Mouse (Mus musculus) midbrain, embryonic 14.5 days (tissue): ENCODE measurements around the gene Ptpn1. TPM values are rescaled to one million over a fixed set of nuclear protein-coding genes. Genes with fewer than 3 reads are reported as not detected.

Source experiments
- ATAC-seq: fragments of 200-750 bp; cut with Nextera tagmentation; 2 replicates; pipeline ENCODE4 v1.8.0; 2017; ENCODE audit warnings: moderate number of reproducible peaks, moderate library complexity; ENCODE audit not compliant: low FRiP score, low TSS enrichment
- DNase-seq: peaks from one replicate; pipeline ENCODE4 v3.0.0-alpha.2; 2015
- H3K27ac ChIP-seq: fragments of 300-500 bp; sonication (generic); replicated peaks from 2 replicates; pipeline ENCODE4 v1.5.1; 2014; ENCODE audit warnings: mild to moderate bottlenecking, low read depth, low read length, moderate library complexity
- H3K27me3 ChIP-seq: fragments of 300-500 bp; sonication (generic); 2 replicates; pipeline ENCODE4 v1.6.1; 2014; ENCODE audit warnings: low read length, control low read depth, mixed read lengths; ENCODE audit not compliant: control insufficient read depth, insufficient read depth
- H3K36me3 ChIP-seq: fragments of 300-500 bp; sonication (generic); 2 replicates; pipeline ENCODE4 v1.6.1; 2014; ENCODE audit warnings: low read length, control low read depth; ENCODE audit not compliant: control insufficient read depth, insufficient read depth
- H3K4me1 ChIP-seq: fragments of 300-500 bp; sonication (generic); 2 replicates; pipeline ENCODE4 v1.6.1; 2014; ENCODE audit warnings: mild to moderate bottlenecking, antibody characterized with exemption, low read length, control low read depth; ENCODE audit not compliant: control insufficient read depth, insufficient read depth
- H3K4me2 ChIP-seq: fragments of 300-500 bp; sonication (generic); 2 replicates; pipeline ENCODE4 v1.6.1; 2014; ENCODE audit warnings: mild to moderate bottlenecking, low read length, moderate library complexity
- H3K4me3 ChIP-seq: fragments of 300-500 bp; sonication (generic); replicated peaks from 2 replicates; pipeline ENCODE4 v1.5.1; 2014; ENCODE audit warnings: low read depth, low read length
- H3K9ac ChIP-seq: fragments of 300-500 bp; sonication (generic); replicated peaks from 2 replicates; pipeline ENCODE4 v1.6.1; 2014; ENCODE audit warnings: mild to moderate bottlenecking, low read length, moderate library complexity
- H3K9me3 ChIP-seq: fragments of 300-500 bp; sonication (generic); 2 replicates; pipeline ENCODE4 v1.6.1; 2016; ENCODE audit warnings: low read length, control low read depth, mixed read lengths; ENCODE audit not compliant: control insufficient read depth
- WGBS: fragments of 180-500 bp; shearing (Covaris S2); extraction: QIAGEN DNeasy Blood & Tissue Kit; methylation state at CpG from one replicate; pipeline ENCODE4 v1.1.7; 2014; 5-methylcytosine and 5-hydroxymethylcytosine counted together
- polyA plus RNA-seq: library from polyadenylated mRNA; unstranded; fragments of >200 nt; fragmentation: Nextera tagmentation; extraction: Ambion mirVana; gene quantifications from 2 replicates; pipeline ENCODE4 v1.2.1, GENCODE M21; 2014

The Ptpn1 gene
- polyA plus RNA-seq, 1 experiment from 2014 or later = 81.9 TPM

DNA sequence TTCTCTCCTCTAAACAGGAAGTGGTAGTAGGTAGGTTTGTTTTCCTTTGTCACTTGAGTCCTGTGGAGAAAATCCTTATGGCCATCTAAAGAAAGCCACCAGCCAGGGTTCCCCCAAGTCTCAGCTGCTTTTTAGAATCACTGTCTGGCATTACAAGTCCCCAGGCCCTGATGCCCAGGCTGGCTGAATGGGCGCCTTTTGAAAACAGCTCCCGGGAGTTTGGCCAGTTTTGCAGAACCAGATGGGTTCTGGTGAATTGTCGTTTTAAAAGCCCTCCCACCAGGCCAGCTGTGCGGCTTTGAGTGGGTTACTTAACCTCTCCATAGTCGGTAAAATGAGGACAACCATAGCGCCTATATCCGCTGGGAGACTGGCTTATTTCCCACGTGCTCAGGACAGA lies 34.0 kb upstream of the Ptpn1 start:
- H3K9ac ChIP-seq = no peak overlapping the region
- peaks cover 9% of the 10 kb centered on the region; the same call in 1 of the 2 replicates for H3K27me3 ChIP-seq
- no peak for ATAC-seq
- no peak for DNase-seq
- H3K36me3 ChIP-seq = no peaks in the 10 kb centered on the region
- H3K9me3 ChIP-seq = no peaks in the 10 kb centered on the region
- 69% methylated on average over 8 of the region's 8 CpGs for WGBS
- H3K4me1 ChIP-seq = no peaks in the 10 kb centered on the region
- no peak overlapping the region for H3K4me3 ChIP-seq
- no peak overlapping the region for H3K27ac ChIP-seq
- no peak overlapping the region for H3K4me2 ChIP-seq

DNA sequence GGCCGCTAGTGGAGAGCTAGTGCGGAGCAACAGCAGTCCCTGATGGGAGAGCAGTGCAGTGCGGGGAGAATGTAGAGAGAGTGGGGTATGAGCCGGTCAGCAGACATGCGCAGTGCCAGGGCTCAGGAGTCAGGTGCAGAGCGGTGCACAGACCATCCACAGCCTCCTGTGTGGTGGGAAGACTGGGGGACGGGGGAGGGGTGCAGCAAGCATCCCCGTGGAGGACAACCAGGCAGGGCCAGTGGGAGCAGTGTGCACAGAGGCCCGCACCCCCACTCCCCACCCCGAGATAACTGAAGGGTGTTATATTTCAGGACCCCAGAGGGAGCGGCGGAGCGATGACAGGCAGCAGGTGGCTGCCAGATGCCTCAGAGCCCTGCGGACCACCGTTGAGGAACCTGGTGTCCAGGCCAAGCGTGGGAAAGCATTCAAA lies 31.9 kb upstream of the Ptpn1 start:
- H3K4me1 ChIP-seq = no peaks in the 10 kb centered on the region
- H3K9me3 ChIP-seq = no peaks in the 10 kb centered on the region
- no peaks in the 10 kb centered on the region for H3K36me3 ChIP-seq
- DNase-seq = no peak
- no peak overlapping the region; the same call in 1 of the 2 replicates for H3K9ac ChIP-seq
- H3K27me3 ChIP-seq = peaks cover 9% of the 10 kb centered on the region; the same call in 1 of the 2 replicates
- H3K27ac ChIP-seq = no peak overlapping the region
- ATAC-seq = no peak
- H3K4me3 ChIP-seq = no peak overlapping the region
- H3K4me2 ChIP-seq = no peak overlapping the region
- WGBS = 41% methylated on average over 16 of the region's 16 CpGs

DNA sequence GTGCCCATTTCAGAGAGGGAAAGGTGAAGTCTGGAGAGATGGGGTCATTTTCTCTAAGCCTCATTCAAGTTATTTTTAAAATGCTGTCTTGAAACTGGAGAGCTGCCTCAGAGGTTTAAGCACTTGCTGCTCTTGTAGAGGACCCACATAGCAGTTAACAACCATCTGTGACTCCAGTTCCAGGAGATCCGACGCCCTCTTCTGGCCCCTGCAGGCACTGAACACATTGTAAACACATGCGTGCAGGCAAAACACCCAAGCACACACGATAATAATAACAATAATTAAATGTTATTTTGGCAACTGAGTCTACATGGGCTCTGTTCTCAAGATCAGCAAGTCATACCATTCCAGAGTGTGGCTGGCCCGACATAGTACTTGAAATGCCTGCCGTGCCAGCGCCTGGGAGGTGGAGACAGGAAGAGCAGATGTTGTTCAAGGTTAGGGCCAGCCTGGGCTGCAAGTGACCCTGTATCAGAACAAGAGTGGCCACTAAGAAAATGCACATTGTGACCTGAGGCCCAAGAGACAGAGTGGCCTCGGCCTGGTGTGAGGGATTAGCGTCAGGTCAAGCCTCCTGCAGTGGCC lies 29.6 kb upstream of the Ptpn1 start:
- no peaks in the 10 kb centered on the region for H3K36me3 ChIP-seq
- H3K4me3 ChIP-seq = no peak overlapping the region
- ATAC-seq = no peak
- DNase-seq = no peak
- 67% methylated on average over 9 of the region's 9 CpGs for WGBS
- no peaks in the 10 kb centered on the region for H3K27me3 ChIP-seq
- no peak overlapping the region for H3K27ac ChIP-seq
- no peak overlapping the region for H3K4me2 ChIP-seq
- H3K4me1 ChIP-seq = no peaks in the 10 kb centered on the region
- no peak overlapping the region for H3K9ac ChIP-seq
- no peaks in the 10 kb centered on the region for H3K9me3 ChIP-seq

DNA sequence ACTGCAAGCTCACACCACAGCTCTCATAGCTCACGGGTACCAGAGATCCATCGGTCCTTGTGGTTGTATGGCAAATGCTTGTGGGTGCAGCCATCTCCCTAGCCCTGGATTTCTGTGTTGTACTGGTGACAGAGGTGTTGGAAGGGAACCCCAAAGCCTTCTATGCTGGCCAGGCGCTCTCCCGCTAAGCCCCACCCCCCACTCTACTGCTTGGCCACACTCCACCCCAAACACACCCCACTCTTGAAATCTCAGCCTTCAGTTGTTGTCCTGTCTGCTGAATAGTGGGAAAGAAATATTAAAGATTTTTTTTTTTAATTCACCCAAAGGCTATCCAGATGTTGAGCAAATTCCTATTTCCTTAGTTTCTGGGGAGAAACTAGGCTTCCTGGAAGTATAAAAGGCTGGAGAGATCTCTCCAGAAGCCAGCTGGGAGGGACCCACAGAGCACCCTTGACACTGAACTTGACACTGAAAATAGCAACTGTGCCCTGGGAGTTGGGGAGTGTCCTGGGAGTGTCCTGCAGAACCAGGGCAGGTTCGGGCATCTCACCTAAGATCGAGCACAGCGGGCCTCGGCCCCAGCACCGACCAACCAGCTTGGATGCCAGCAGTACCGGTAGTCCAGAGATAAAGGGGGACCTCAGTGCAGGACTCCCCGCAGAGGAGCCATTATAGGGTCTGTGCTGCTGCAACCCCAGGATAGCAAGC lies 28.5 kb upstream of the Ptpn1 start:
- no peaks in the 10 kb centered on the region for H3K27me3 ChIP-seq
- H3K4me2 ChIP-seq = no peak overlapping the region
- WGBS = 86% methylated on average over 11 of the region's 11 CpGs
- no peak overlapping the region for H3K9ac ChIP-seq
- DNase-seq (no peak), ATAC-seq (no peak)
- no peaks in the 10 kb centered on the region for H3K36me3 ChIP-seq
- H3K4me1 ChIP-seq = no peaks in the 10 kb centered on the region
- H3K9me3 ChIP-seq = no peaks in the 10 kb centered on the region
- H3K4me3 ChIP-seq = no peak overlapping the region
- no peak overlapping the region for H3K27ac ChIP-seq

DNA sequence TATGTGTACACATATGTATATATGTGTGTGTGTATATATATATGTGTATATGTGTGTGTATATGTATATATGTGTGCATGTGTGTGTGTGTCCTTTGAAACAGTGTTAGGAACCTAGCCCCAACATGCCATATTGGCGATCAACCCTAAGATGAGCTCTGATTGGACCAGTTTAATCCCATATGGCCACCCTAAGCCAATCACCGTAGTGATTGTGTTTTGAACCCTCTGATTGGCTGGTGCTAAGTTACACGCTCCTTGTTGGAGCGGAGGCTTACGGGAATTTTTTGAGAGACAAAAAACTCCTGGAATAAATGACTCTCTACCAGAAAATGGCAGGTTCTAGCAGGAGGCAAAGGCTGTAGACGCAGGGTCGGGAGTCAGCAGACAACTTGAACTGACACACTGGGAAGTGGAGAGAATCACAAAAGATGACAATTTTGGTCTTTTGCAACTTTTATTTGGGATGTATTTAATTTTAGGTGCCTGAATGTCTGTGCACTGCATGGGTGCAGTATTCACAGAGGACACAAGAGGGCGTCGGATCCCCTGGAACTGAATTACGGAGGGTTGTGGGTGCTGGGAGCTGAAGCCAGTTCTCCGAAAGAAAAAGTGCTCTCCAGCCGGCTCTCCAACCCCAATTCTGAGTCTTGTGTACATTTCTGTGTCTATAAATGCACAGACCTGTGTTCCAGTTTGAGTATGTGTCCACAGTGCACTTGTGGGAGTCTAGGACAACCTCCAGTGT lies 27.1 kb upstream of the Ptpn1 start:
- DNase-seq = no peak

DNA sequence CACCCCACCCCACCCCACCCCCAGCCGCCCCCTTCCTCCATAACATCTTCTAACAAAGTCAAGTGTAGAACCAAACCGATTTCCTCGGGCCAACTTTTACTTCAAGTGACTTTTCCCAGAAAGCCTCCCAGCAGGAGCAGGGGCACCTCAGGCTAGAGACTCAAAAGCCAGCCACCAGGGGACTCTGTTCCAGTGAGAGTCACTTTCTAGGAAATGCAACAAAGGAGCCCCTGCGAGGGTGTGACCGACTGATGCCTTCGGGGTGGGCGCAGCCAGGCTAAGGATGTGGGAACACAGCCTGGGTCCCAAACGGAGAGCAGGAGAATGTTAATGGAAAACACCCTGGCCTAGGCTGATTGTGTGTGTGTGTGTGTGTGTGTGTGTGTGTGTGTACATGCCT lies 26.3 kb upstream of the Ptpn1 start:
- no peak for ATAC-seq
- H3K4me3 ChIP-seq = no peak overlapping the region
- no peak overlapping the region for H3K27ac ChIP-seq
- H3K9ac ChIP-seq = no peak overlapping the region
- DNase-seq = no peak
- no peak overlapping the region for H3K4me2 ChIP-seq
- no peaks in the 10 kb centered on the region for H3K9me3 ChIP-seq
- 49% methylated on average over 8 of the region's 8 CpGs for WGBS
- no peaks in the 10 kb centered on the region for H3K27me3 ChIP-seq
- no peaks in the 10 kb centered on the region for H3K4me1 ChIP-seq
- H3K36me3 ChIP-seq = no peaks in the 10 kb centered on the region

More for the DNA sequence above, 27.1 kb upstream of the Ptpn1 start:
- H3K4me2 ChIP-seq = no peak overlapping the region
- no peaks in the 10 kb centered on the region for H3K27me3 ChIP-seq
- no peaks in the 10 kb centered on the region for H3K4me1 ChIP-seq
- WGBS = 87% methylated on average over 12 of the region's 12 CpGs
- H3K27ac ChIP-seq = no peak overlapping the region
- no peaks in the 10 kb centered on the region for H3K36me3 ChIP-seq
- no peak for ATAC-seq
- no peaks in the 10 kb centered on the region for H3K9me3 ChIP-seq
- no peak overlapping the region for H3K4me3 ChIP-seq
- no peak overlapping the region for H3K9ac ChIP-seq

DNA sequence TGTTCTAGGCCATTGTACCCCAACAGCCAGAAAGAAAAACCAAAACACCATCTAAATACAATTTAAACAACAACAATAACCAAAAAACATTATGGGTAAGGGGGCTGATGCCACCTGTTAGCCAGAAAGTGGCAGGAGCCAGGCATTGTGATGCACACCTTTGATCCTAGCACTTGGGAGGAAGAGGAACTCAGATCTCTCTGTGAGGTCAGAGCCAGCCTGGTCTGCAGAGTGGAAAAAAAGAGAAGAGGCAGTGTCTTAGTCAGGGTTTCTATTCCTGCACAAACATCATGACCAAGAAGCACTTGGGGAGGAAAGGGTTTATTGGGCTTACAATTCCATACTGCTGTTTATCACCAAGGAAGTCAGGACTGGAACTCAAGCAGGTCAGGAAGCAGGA lies 25.1 kb upstream of the Ptpn1 start:
- Histone ChIP-seq H3K36me3 (no peaks in the 10 kb centered on the region), H3K27me3 (no peaks in the 10 kb centered on the region), H3K9me3 (no peaks in the 10 kb centered on the region), H3K4me2 (no peak overlapping the region), H3K4me3 (no peak overlapping the region), H3K4me1 (no peaks in the 10 kb centered on the region), H3K27ac (no peak overlapping the region), H3K9ac (no peak overlapping the region)
- DNase-seq = no peak
- no peak for ATAC-seq

DNA sequence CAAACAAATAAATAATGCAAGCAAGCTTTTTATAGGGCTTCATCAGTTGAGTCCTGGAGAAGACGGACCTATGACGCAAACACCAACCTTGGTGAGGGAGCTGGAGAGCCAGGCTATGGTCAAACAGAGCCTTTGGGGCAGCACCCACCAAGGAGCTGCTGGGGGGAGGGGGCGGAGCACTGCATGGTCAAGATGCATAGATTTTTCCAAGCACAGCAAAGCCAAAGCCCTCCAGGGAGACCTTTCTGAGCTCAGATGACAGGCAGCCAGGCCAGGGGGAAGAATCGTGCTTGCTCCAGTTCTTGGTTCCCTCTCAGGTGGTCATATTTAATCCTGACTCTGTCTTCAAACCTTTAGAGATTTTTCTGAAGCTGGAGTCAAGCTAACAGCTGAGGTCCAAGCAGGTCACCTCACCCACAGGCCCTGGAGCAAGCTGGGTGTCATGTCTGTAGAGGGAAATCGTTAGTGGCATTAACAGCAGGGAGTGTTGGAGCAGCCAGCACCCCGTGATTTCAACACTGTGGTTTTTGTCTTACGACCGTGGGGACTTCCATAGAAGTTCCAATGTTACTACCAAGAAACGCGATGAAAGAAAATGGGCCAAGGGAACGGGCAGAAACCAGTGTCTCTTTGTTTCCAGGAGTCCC lies 22.2 kb upstream of the Ptpn1 start:
- H3K27me3 ChIP-seq = no peaks in the 10 kb centered on the region
- no peaks in the 10 kb centered on the region for H3K36me3 ChIP-seq
- H3K4me2 ChIP-seq = no peak overlapping the region
- no peak overlapping the region for H3K9ac ChIP-seq
- ATAC-seq (no peak), DNase-seq (no peak)
- 79% methylated on average over 11 of the region's 11 CpGs for whole genome bisulfite sequencing
- H3K4me3 ChIP-seq = no peak overlapping the region
- H3K4me1 ChIP-seq = no peaks in the 10 kb centered on the region
- no peaks in the 10 kb centered on the region for H3K9me3 ChIP-seq
- H3K27ac ChIP-seq = no peak overlapping the region
